Mouse (Mus musculus) heart, embryonic 13.5 days (tissue): ENCODE data around the gene Cpeb2. TPM values are rescaled to one million over a fixed set of nuclear protein-coding genes. Genes with fewer than 3 reads are reported as not detected.

Experiments used
- ATAC-seq: fragments of 200-750 bp; cut with Nextera tagmentation; 2 replicates; pipeline ENCODE4 v1.8.0; 2017; ENCODE audit warnings: moderate TSS enrichment; ENCODE audit not compliant: insufficient number of reproducible peaks, low FRiP score, low TSS enrichment; ENCODE audit errors: extremely low read depth
- H3K27ac ChIP-seq: fragments of 300-500 bp; sonication (generic); replicated peaks from 2 replicates; pipeline ENCODE4 v1.5.1; 2015; ENCODE audit warnings: moderate library complexity, mild to moderate bottlenecking, inconsistent platforms
- H3K27me3 ChIP-seq: fragments of 300-500 bp; sonication (generic); replicated peaks from 2 replicates; pipeline ENCODE4 v1.6.1; 2015; ENCODE audit warnings: mild to moderate bottlenecking, inconsistent platforms
- H3K36me3 ChIP-seq: fragments of 300-500 bp; sonication (generic); 2 replicates; pipeline ENCODE4 v1.6.1; 2015; ENCODE audit warnings: mild to moderate bottlenecking, inconsistent platforms
- H3K4me1 ChIP-seq: fragments of 300-500 bp; sonication (generic); 2 replicates; pipeline ENCODE4 v1.6.1; 2015; ENCODE audit warnings: inconsistent platforms
- H3K4me2 ChIP-seq: fragments of 300-500 bp; sonication (generic); 2 replicates; pipeline ENCODE4 v1.6.1; 2015; ENCODE audit warnings: inconsistent platforms, mild to moderate bottlenecking, moderate library complexity
- H3K4me3 ChIP-seq: fragments of 300-500 bp; sonication (generic); 2 replicates; pipeline ENCODE4 v1.5.1; 2015; ENCODE audit warnings: moderate library complexity, mild to moderate bottlenecking, inconsistent platforms
- H3K9ac ChIP-seq: fragments of 300-500 bp; sonication (generic); 2 replicates; pipeline ENCODE4 v1.6.1; 2015; ENCODE audit warnings: inconsistent platforms, mild to moderate bottlenecking, moderate library complexity
- H3K9me3 ChIP-seq: fragments of 300-500 bp; sonication (generic); 2 replicates; pipeline ENCODE4 v1.6.1; 2016; ENCODE audit warnings: inconsistent platforms
- WGBS: fragments of 180-500 bp; shearing (Covaris S2); methylation state at CpG from one replicate; pipeline ENCODE4 v1.1.7; 2015; ENCODE audit warnings: mixed read lengths; 5-methylcytosine and 5-hydroxymethylcytosine counted together
- polyA plus RNA-seq: library from polyadenylated mRNA; unstranded; fragments of >200 nt; fragmentation: Nextera tagmentation; extraction: Ambion mirVana; gene quantifications from 2 replicates; pipeline ENCODE4 v1.2.1, GENCODE M21; 2015

The Cpeb2 gene
- polyA plus RNA-seq, 1 experiment from 2014 or later: 3.8 TPM

GRCm38 (mm10) chr5:43226160-43226559, 6.8 kb upstream of the Cpeb2 start:
- Histone ChIP-seq H3K9me3 (no peaks in the 10 kb centered on the region), H3K4me3 (no peak overlapping the region), H3K9ac (no peak overlapping the region), H3K4me1 (no peaks in the 10 kb centered on the region), H3K36me3 (no peaks in the 10 kb centered on the region), H3K4me2 (no peak overlapping the region), H3K27me3 (no peaks in the 10 kb centered on the region), H3K27ac (no peak overlapping the region)
- no peak for ATAC-seq

- Histone ChIP-seq H3K9me3 (no peaks in the 10 kb centered on the region), H3K27ac (no peak overlapping the region), H3K27me3 (no peaks in the 10 kb centered on the region), H3K9ac (no peak overlapping the region), H3K4me2 (no peak overlapping the region), H3K36me3 (no peaks in the 10 kb centered on the region), H3K4me3 (no peak overlapping the region), H3K4me1 (peaks cover 5% of the 10 kb centered on the region)
- WGBS: 14% methylated on average over 5 of the region's 5 CpGs
- ATAC-seq: no peak
These were observed 5.4 kb upstream of the Cpeb2 start for GRCm38 (mm10) chr5:43227607-43228006.

DNA sequence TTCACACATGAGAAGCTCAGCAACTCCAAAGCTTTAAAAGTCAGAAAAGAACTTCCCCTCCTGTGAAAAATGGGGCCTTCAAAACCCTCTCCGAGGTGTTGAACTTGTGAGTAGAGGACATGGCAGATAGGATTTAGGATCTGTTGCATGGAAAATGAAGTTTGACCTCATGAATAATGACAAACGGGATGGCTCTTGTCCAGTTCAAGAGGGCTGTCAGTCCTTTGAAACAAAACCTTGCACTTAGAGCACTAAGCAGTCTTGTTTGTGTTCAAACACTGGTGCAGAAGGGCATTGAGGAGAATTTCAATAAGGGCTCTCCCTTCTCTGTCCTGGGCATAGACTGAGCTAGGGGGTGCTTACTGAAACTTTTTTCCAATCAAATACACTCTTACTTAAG, 1.9 kb upstream of the Cpeb2 start:
- Histone ChIP-seq H3K9me3 (no peaks in the 10 kb centered on the region), H3K27me3 (no peaks in the 10 kb centered on the region), H3K9ac (no peak overlapping the region), H3K36me3 (no peaks in the 10 kb centered on the region), H3K4me3 (no peak overlapping the region), H3K27ac (no peak overlapping the region), H3K4me2 (no peak overlapping the region), H3K4me1 (peaks cover 8% of the 10 kb centered on the region)
- WGBS: 52% methylated on average over 2 of the region's 2 CpGs
- ATAC-seq: no peak

GRCm38 (mm10) chr5:43232149-43232479, 856 bp upstream of the Cpeb2 start:
- H3K4me1 ChIP-seq: peaks cover 9% of the 10 kb centered on the region
- no peaks in the 10 kb centered on the region for H3K27me3 ChIP-seq
- H3K9ac ChIP-seq: peak overlapping the region; percentile 98
- no peaks in the 10 kb centered on the region for H3K36me3 ChIP-seq
- no peak for ATAC-seq
- peak overlapping the region; percentile 99 for H3K27ac ChIP-seq
- WGBS: 4% methylated on average over 6 of the region's 6 CpGs
- peak overlapping the region; percentile 84 for H3K4me2 ChIP-seq
- no peaks in the 10 kb centered on the region for H3K9me3 ChIP-seq
- peak overlapping the region; percentile 87 for H3K4me3 ChIP-seq

GRCm38 (mm10) chr5:43233316-43234181, 579 bp downstream of the Cpeb2 start:
- WGBS: under 1% methylated on average over 53 of the region's 101 CpGs
- peaks cover 11% of the 10 kb centered on the region for H3K4me1 ChIP-seq
- H3K27ac ChIP-seq: peak overlapping the region; percentile 99
- no peaks in the 10 kb centered on the region for H3K27me3 ChIP-seq
- H3K9ac ChIP-seq: peak overlapping the region; percentile 98
- H3K4me3 ChIP-seq: peak overlapping the region; percentile 87
- ATAC-seq: peak; percentile 16
- peak overlapping the region; percentile 84 for H3K4me2 ChIP-seq
- H3K9me3 ChIP-seq: no peaks in the 10 kb centered on the region
- peaks cover 2% of the 10 kb centered on the region; the same call in 1 of the 2 replicates for H3K36me3 ChIP-seq

DNA sequence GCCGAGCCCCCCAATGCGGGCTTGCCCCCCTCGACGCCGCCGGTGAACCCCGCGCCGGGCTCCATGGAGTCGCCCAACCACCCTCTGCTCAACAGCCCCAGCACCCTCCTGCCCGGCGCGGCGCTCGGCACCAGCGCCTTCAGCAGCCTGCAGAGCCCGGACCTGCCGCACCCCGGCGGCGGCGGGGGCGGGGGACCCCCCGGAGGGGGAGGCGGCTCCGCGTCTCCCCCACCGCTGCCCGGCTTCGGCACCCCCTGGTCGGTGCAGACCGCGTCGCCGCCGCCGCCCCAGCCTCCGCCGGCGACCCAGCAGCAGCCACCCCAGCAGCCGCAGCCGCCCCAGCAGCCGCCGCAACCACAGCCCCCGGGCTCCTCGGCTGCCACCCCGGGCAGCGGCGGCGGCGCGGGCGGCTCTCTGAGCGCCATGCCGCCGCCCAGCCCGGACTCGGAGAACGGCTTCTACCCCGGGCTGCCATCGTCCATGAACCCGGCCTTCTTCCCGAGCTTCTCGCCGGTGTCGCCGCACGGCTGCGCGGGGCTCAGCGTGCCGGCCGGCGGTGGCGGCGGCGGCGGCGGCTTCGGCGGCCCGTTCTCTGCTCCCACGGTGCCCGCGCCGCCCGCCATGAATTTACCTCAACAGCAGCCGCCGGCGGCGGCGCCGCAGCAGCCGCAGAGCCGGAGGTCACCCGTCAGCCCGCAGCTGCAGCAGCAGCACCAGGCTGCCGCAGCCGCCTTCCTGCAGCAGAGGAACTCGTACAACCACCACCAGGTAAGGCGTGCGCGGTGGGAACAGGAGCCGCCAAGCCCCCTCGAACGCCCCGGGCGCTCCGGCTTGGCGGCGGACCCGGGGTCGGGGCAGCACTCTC, 1.6 kb downstream of the Cpeb2 start:
- H3K27ac ChIP-seq: peak overlapping the region; percentile 99
- peak overlapping the region; percentile 87 for H3K4me3 ChIP-seq
- H3K9ac ChIP-seq: peak overlapping the region; percentile 98
- under 1% methylated on average over 70 of the region's 113 CpGs for WGBS
- H3K4me1 ChIP-seq: peaks cover 19% of the 10 kb centered on the region
- peak overlapping the region; percentile 84 for H3K4me2 ChIP-seq
- ATAC-seq: no peak
- H3K36me3 ChIP-seq: peaks cover 2% of the 10 kb centered on the region; the same call in 1 of the 2 replicates
- H3K27me3 ChIP-seq: no peaks in the 10 kb centered on the region
- H3K9me3 ChIP-seq: no peaks in the 10 kb centered on the region

GRCm38 (mm10) chr5:43235186-43235785, 2.3 kb downstream of the Cpeb2 start:
- H3K4me1 ChIP-seq: peaks cover 25% of the 10 kb centered on the region
- ATAC-seq: no peak
- no peaks in the 10 kb centered on the region for H3K27me3 ChIP-seq
- H3K9ac ChIP-seq: peak overlapping the region; percentile 98
- no peaks in the 10 kb centered on the region for H3K9me3 ChIP-seq
- H3K27ac ChIP-seq: peak overlapping the region; percentile 99
- peaks cover 2% of the 10 kb centered on the region; the same call in 1 of the 2 replicates for H3K36me3 ChIP-seq
- peak overlapping the region; percentile 87 for H3K4me3 ChIP-seq
- peak overlapping the region; percentile 84 for H3K4me2 ChIP-seq
- WGBS: under 1% methylated on average over 27 of the region's 27 CpGs

DNA sequence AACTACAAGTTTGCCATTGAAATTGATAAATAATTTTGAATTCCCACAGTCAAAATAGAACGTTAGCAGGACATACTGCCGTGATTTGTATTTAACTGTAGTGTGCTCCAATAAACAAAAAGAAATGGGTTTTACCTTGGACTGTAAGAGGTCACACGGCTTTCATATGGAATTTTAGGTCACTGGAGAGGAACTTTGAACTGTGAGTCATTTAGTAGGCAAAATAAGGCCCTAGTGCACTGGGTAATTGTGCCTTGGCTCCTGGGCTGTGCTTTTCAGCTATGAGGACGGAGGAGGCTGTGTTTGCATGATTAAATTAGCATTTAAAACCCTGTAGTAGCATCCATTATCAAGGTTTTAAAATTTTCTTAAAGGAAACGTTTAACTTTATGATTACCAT, 3.0 kb downstream of the Cpeb2 start:
- ATAC-seq: no peak
- H3K27me3 ChIP-seq: no peaks in the 10 kb centered on the region
- H3K4me3 ChIP-seq: peak overlapping the region; percentile 87
- H3K4me2 ChIP-seq: peak overlapping the region; percentile 84
- peak overlapping the region; percentile 98 for H3K9ac ChIP-seq
- WGBS: 20% methylated on average over 5 of the region's 5 CpGs
- H3K4me1 ChIP-seq: peaks cover 29% of the 10 kb centered on the region
- H3K9me3 ChIP-seq: no peaks in the 10 kb centered on the region
- peaks cover 6% of the 10 kb centered on the region; the same call in 1 of the 2 replicates for H3K36me3 ChIP-seq
- H3K27ac ChIP-seq: peak overlapping the region; percentile 43; the same call in 1 of the 2 replicates

DNA sequence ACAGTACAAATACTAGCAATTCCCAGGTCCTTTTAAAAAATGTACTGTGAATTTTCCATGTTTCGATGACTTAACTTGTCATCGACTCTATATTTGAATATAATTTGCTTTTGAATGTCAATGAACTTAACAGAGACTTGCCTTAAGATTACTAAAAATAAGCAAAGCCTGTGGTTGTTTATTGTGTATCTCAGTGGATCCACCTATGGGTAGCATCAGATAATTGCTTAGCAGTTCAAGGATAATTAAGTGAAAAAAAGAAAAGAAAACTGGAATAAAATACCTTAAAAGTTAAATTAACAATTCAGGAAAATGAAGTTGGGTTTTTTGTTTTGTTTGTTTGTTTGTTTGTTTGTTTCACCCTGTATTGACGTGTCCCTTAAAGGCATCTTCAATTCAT, 3.5 kb downstream of the Cpeb2 start:
- 37% methylated on average over 3 of the region's 3 CpGs for WGBS
- Histone ChIP-seq H3K27ac (no peak overlapping the region), H3K4me1 (peaks cover 29% of the 10 kb centered on the region), H3K4me2 (peak overlapping the region; percentile 84), H3K9me3 (no peaks in the 10 kb centered on the region), H3K36me3 (peaks cover 7% of the 10 kb centered on the region; the same call in 1 of the 2 replicates), H3K9ac (peak overlapping the region; percentile 61), H3K4me3 (peak overlapping the region; percentile 87), H3K27me3 (no peaks in the 10 kb centered on the region)
- no peak for ATAC-seq

- 49% methylated on average over 12 of the region's 12 CpGs for WGBS
These were observed 4.3 kb downstream of the Cpeb2 start for GRCm38 (mm10) chr5:43237238-43237637.

More at GRCm38 (mm10) chr5:43237238-43237637, 4.3 kb downstream of the Cpeb2 start:
- Histone ChIP-seq H3K4me3 (peak overlapping the region; percentile 87), H3K9ac (peak overlapping the region; percentile 61), H3K36me3 (peaks cover 7% of the 10 kb centered on the region; the same call in 1 of the 2 replicates), H3K9me3 (no peaks in the 10 kb centered on the region), H3K4me1 (peaks cover 24% of the 10 kb centered on the region), H3K4me2 (peak overlapping the region; percentile 84), H3K27me3 (no peaks in the 10 kb centered on the region), H3K27ac (no peak overlapping the region; the same call in 1 of the 2 replicates)
- ATAC-seq: no peak
